Mouse (Mus musculus) hindbrain, postnatal 0 days (tissue): ENCODE results near the gene Slc30a6. TPM values are rescaled to one million over a fixed set of nuclear protein-coding genes. Genes with fewer than 3 reads are reported as not detected.
"Not testable (repeated sequence)": the region's sequence is repeated elsewhere in the genome, so short reads cannot be mapped to it uniquely, and the experiment has no call there.

ENCODE experiments used
- ATAC-seq: fragments of 200-750 bp; cut with Nextera tagmentation; 2 replicates; pipeline ENCODE4 v1.8.0; 2017; ENCODE audit warnings: mild to moderate bottlenecking, moderate TSS enrichment, moderate library complexity
- DNase-seq: peaks from one replicate; pipeline ENCODE4 v3.0.0-alpha.2; 2015; ENCODE audit warnings: low spot score
- H3K27ac ChIP-seq: fragments of 300-500 bp; sonication (generic); 2 replicates; pipeline ENCODE4 v1.5.1; 2014; ENCODE audit warnings: mild to moderate bottlenecking
- H3K27me3 ChIP-seq: fragments of 300-500 bp; sonication (generic); 2 replicates; pipeline ENCODE4 v1.6.1; 2014; ENCODE audit warnings: low read length, mixed read lengths; ENCODE audit not compliant: insufficient read depth
- H3K36me3 ChIP-seq: fragments of 300-500 bp; sonication (generic); 2 replicates; pipeline ENCODE4 v1.6.1; 2014; ENCODE audit warnings: low read length, mixed read lengths; ENCODE audit not compliant: insufficient read depth
- H3K4me1 ChIP-seq: fragments of 300-500 bp; sonication (generic); 2 replicates; pipeline ENCODE4 v1.6.1; 2014; ENCODE audit warnings: antibody characterized with exemption, low read length, mixed read lengths; ENCODE audit not compliant: insufficient read depth
- H3K4me2 ChIP-seq: fragments of 300-500 bp; sonication (generic); 2 replicates; pipeline ENCODE4 v1.6.1; 2014; ENCODE audit warnings: low read depth, mild to moderate bottlenecking, low read length, moderate library complexity, mixed read lengths
- H3K4me3 ChIP-seq: fragments of 300-500 bp; sonication (generic); 2 replicates; pipeline ENCODE4 v1.5.1; 2014; ENCODE audit warnings: low read length
- H3K9ac ChIP-seq: fragments of 300-500 bp; sonication (generic); replicated peaks from 2 replicates; pipeline ENCODE4 v1.6.1; 2014; ENCODE audit warnings: mild to moderate bottlenecking, low read length, moderate library complexity, mixed read lengths
- H3K9me3 ChIP-seq: fragments of 300-500 bp; sonication (generic); 2 replicates; pipeline ENCODE4 v1.6.1; 2016; ENCODE audit warnings: low read length, mixed read lengths
- CTCF ChIP-seq: IDR thresholded peaks from 2 replicates; pipeline ENCODE4 v1.5.1; 2016; ENCODE audit warnings: antibody characterized with exemption, control low read depth, low read depth
- WGBS: fragments of 180-500 bp; shearing (Covaris S2); extraction: QIAGEN DNeasy Blood & Tissue Kit; methylation state at CpG from one replicate; pipeline ENCODE4 v1.1.7; 2014; 5-methylcytosine and 5-hydroxymethylcytosine counted together
- polyA plus RNA-seq: library from polyadenylated mRNA; unstranded; fragments of >200 nt; fragmentation: Nextera tagmentation; extraction: Ambion mirVana; gene quantifications from 2 replicates; pipeline ENCODE4 v1.2.1, GENCODE M21; 2015
- total RNA-seq: library from RNA; depleted of rRNA; stranded (reverse); fragments of >200 nt; gene quantifications from 2 replicates; pipeline ENCODE4 v1.2.3, GENCODE M21; 2014; rRNA removed

Gene Slc30a6
- total and polyA plus RNA-seq, 2 experiments from 2014 or later, result 22.1 to 25.6 TPM

DNA sequence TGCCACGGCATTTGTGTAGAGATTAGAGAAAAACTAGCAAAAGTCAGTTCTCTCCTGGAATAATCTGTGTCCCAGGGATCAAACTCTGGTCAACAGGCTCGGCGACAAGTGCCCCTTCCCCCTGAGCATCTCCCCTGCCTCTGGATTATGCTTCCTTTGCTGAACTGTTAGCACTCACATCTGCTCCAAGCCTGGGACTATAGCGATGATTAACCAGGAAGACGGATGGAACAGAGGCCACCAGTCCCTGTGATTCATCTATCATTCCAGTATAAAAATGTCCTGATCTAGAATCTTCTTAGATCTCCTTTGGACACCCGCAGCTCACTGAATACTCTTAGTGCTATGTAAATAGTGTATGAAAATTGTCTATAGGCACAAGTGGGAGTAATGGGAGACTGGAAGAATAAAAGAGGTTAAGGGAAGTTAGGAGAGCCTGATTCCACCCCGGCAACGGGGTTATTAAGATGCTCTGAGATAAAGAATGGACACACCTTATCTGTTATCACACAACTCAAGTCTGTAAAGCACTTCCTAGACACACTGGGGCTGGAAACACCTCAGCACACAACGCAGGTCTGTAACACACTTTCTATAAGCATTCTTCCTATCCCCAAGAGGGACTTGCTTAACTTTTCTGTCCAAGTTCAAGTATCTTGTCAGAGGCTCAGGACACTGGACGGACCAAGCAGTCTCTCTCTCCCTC lies 62.7 kb downstream of the Slc30a6 start:
- no peak for TF ChIP-seq CTCF
- Histone ChIP-seq H3K4me1 (no peaks in the 10 kb centered on the region), H3K36me3 (no peaks in the 10 kb centered on the region), H3K4me2 (no peak overlapping the region), H3K4me3 (no peak overlapping the region), H3K9ac (no peak overlapping the region), H3K27me3 (no peaks in the 10 kb centered on the region), H3K9me3 (no peaks in the 10 kb centered on the region), H3K27ac (no peak overlapping the region)
- DNase-seq, result no peak
- 74% methylated on average over 10 of the region's 10 CpGs for WGBS
- ATAC-seq, result no peak

DNA sequence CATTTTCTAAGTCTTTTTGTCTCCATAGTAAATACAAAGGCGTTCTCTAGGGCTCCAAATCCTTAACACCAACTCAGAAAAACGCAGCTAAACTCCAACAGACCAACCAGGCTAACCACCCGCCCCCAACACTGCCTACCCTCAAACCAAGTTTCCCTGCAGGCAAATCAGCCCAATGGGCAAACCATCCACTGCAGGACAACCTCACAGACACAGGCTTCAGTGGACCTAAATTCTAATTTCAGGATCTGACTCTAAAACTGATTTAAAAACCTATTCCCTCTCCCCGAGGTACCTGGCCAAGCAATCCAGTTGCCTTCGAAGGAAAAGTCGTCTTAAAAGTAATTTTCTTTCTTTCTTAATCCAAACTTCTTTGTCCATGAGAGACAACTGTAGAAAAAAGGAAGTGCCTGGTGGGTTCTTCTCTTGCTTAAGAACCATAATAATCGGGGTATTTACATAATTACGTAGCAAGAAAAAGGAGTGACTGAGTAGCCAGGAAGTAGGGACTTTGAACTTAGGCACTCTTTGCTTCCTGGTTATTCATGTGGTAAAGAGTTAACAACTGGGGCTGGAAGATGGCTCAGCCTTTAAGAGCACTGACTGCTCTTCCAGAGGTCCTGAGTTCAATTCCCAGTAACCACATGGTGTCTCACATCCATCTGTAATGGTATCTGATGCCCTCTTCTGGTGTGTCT lies 63.5 kb downstream of the Slc30a6 start, which contains the start of gene Nlrc4:
TSS of gene Nlrc4 (minus strand) at position 432 of the 698 bp plus-strand sequence.
- H3K9me3 ChIP-seq, result no peaks in the 10 kb centered on the region

DNA sequence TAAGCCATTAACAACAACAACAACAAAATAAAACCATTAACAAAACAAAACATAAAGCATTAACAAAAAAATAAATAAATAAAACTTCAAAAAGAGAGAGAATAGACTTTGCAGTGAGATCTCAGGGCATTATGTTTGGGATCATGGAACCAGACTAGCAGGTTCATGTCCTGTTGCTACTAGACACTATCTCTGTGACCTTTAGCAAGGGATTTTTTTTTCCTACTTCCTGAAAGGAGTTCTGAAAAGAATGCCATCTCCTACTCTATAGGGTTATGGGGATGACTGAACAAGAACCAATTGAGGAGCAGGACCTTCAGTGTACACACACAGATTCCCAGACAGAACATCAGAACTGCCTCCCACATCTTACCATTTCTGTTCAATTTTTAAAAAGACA lies 68.1 kb downstream of the Slc30a6 start:
- no peak for TF ChIP-seq CTCF
- H3K9ac ChIP-seq, result no peak overlapping the region
- ATAC-seq (no peak), DNase-seq (no peak)
- no peak overlapping the region for H3K27ac ChIP-seq
- H3K4me1 ChIP-seq, result no peaks in the 10 kb centered on the region
- H3K36me3 ChIP-seq, result no peaks in the 10 kb centered on the region
- no peaks in the 10 kb centered on the region for H3K9me3 ChIP-seq
- no peak overlapping the region for H3K4me2 ChIP-seq
- H3K4me3 ChIP-seq, result no peak overlapping the region
- H3K27me3 ChIP-seq, result no peaks in the 10 kb centered on the region

More for the DNA sequence above, 63.5 kb downstream of the Slc30a6 start, which contains the start of gene Nlrc4:
- Histone ChIP-seq H3K27me3 (no peaks in the 10 kb centered on the region), H3K36me3 (no peaks in the 10 kb centered on the region), H3K4me1 (no peaks in the 10 kb centered on the region), H3K4me3 (no peak within 1 kb of the TSS), H3K9ac (no peak within 1 kb of the TSS), H3K4me2 (no peak within 1 kb of the TSS), H3K27ac (no peak within 1 kb of the TSS)
- TF ChIP-seq CTCF, result no peak
- DNase-seq, result no peak
- ATAC-seq, result no peak
- WGBS, result 55% methylated on average over 8 of the region's 8 CpGs

DNA sequence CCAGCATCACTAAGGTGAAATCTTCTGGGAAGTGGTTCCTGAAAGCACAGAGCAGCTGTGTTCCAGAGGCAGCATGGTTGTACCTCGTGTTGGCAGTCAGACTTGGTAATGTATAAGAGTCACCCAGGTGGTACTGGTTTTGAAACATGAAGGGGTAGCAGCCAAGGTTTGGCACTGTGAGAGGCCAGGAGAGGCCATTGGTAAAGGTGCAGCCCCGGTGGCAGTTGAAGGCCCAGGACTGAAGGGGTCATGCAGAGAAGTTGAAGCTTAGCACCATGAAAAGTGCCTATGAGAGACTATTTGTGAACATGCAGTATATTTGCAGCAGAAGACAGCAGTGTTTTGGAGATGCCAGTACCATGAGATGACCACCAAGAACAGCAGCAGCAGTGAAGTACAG lies 72.6 kb downstream of the Slc30a6 start:
- not testable (repeated sequence) for ATAC-seq, H3K4me3 ChIP-seq, H3K4me2 ChIP-seq, H3K36me3 ChIP-seq, H3K27ac ChIP-seq, H3K9me3 ChIP-seq, DNase-seq, H3K4me1 ChIP-seq, H3K9ac ChIP-seq, H3K27me3 ChIP-seq
- 79% methylated on average over 2 of the region's 2 CpGs for WGBS

DNA sequence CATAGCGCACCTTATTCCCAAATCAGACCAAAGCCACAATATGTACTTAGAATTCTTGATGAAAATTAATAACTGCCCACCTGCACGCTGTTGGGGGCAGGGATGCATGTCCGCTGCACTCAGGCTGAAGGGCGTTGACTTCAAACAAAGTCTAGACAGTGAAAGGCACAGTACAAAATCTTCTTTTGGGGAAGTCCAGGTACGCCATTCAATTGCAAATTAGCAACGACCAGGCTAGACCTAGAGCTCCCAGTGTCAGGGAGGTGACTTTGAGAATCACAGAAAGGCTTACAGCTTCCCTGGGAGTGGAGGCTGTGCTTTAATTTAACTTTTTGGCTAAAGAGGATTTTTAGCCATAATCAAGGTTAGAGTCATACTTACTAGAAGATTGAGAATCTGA lies 74.7 kb downstream of the Slc30a6 start:
- H3K4me2 ChIP-seq, H3K27me3 ChIP-seq, H3K9me3 ChIP-seq, H3K4me3 ChIP-seq, DNase-seq, H3K4me1 ChIP-seq, H3K36me3 ChIP-seq, ATAC-seq, H3K9ac ChIP-seq, H3K27ac ChIP-seq: not testable (repeated sequence)
- WGBS, result 82% methylated on average over 6 of the region's 6 CpGs

Other genes starting within 250 kb of the Slc30a6 start
- 51.9 and 60.2 TPM in 2 replicates for gene Memo1, start 100.1 kb upstream of the Slc30a6 start, total RNA-seq
- 46.3 and 46.4 TPM in 2 replicates for gene Memo1, start 100.1 kb upstream of the Slc30a6 start, polyA plus RNA-seq
- gene Dpy30, start 71.7 kb upstream of the Slc30a6 start, total RNA-seq, result 42.5 and 49.9 TPM in 2 replicates
- gene Dpy30, start 71.7 kb upstream of the Slc30a6 start, polyA plus RNA-seq, result 253 and 256 TPM in 2 replicates
- 92.2 and 96.7 TPM in 2 replicates for gene Spast, start 56.6 kb upstream of the Slc30a6 start, total RNA-seq
- gene Spast, start 56.6 kb upstream of the Slc30a6 start, polyA plus RNA-seq, result 24.4 and 25.3 TPM in 2 replicates
- gene Nlrc4, start 63.5 kb downstream of the Slc30a6 start, total RNA-seq, result 0.37 TPM in 1 of 2 replicates, not detected in the other
- 0.24 and 0.38 TPM in 2 replicates for gene Nlrc4, start 63.5 kb downstream of the Slc30a6 start, polyA plus RNA-seq
- gene Yipf4, start 93.9 kb downstream of the Slc30a6 start, total RNA-seq, result 32.1 and 43.3 TPM in 2 replicates
- 53.5 and 55.2 TPM in 2 replicates for gene Yipf4, start 93.9 kb downstream of the Slc30a6 start, polyA plus RNA-seq
- 137 and 152 TPM in 2 replicates for gene Birc6, start 132.7 kb downstream of the Slc30a6 start, total RNA-seq
- gene Birc6, start 132.7 kb downstream of the Slc30a6 start, polyA plus RNA-seq, result 96.6 and 107 TPM in 2 replicates